Mouse (Mus musculus): ENCODE data around the gene Notch2.
"Not testable (repeated sequence)": the region's sequence is repeated elsewhere in the genome, so short reads cannot be mapped to it uniquely, and the experiment has no call there.

GRCm38 (mm10) chr3:98050086-98050485, 36.8 kb downstream of the Notch2 start:
- TF ChIP-seq CTCF (IDR thresholded peaks at IDR 0.05; ENCODE audit: extremely low read depth, insufficient read length, insufficient replicate concordance, low read depth, low read length); POLR2A (IDR thresholded peaks at IDR 0.05; ENCODE audit: low read depth, low read length): not testable (repeated sequence)
